Mouse (Mus musculus): ENCODE measurements at regions not wholly inside any gene's neighbourhood (a gene's known extent, or its start where the extent isn't known, plus 50 kb on each side); places are given as distances from the start of the nearest gene placed in this dataset.

GRCm38 (mm10) chr10:111762751-111763528 is 209.5 kb upstream of the Krr1 start:
- Histone ChIP-seq H3K36me3 (ENCODE audit: control insufficient read depth in 1 of 2, insufficient read depth in 2 of 2, low read length in 2 of 2) (no peaks in the 10 kb centered on the region), H3K79me2 (ENCODE audit: control insufficient read depth, insufficient read depth, low read length, poor library complexity) (no peaks in the 10 kb centered on the region), H3K27ac (ENCODE audit: control insufficient read depth, low read depth, low read length) (no peak overlapping the region), H3K27me3 (ENCODE audit: control insufficient read depth in 1 of 2, insufficient read depth in 2 of 2, low read length in 2 of 2) (peaks cover 0 to 2% of the 10 kb centered on the region in 2 experiments; a peak in 1 of 4 replicates), H3K9ac (ENCODE audit: control insufficient read depth, low read depth, low read length, poor library complexity, severe bottlenecking) (no peak overlapping the region), H3K4me3 (ENCODE audit: control insufficient read depth in 1 of 2, insufficient read depth in 1 of 2, low read depth in 2 of 2, low read length in 2 of 2) (no peak overlapping the region), H3K9me3 (replicated peaks; ENCODE audit: insufficient read depth, low read length) (no peaks in the 10 kb centered on the region), H3K4me1 (ENCODE audit: control insufficient read depth in 1 of 2, insufficient read depth in 2 of 2, low read length in 2 of 2) (no peaks in the 10 kb centered on the region)
- no peak for TF ChIP-seq CHD1 (IDR thresholded peaks at IDR 0.05; ENCODE audit: low read depth, low read length)
- no peak for TF ChIP-seq MYB (IDR thresholded peaks at IDR 0.05; ENCODE audit: low read depth, low read length)
- TF ChIP-seq MXI1 (IDR thresholded peaks at IDR 0.05; ENCODE audit: low read depth, low read length), result no peak
- DNase-seq (ENCODE audit: low read depth, low spot score), result no peak

GRCm38 (mm10) chr10:111767011-111767720 is 205.3 kb upstream of the Krr1 start:
- no peak for DNase-seq (ENCODE audit: low read depth, low spot score)
- Histone ChIP-seq H3K9me3 (replicated peaks; ENCODE audit: insufficient read depth, low read length) (no peaks in the 10 kb centered on the region), H3K4me3 (ENCODE audit: control insufficient read depth in 1 of 2, insufficient read depth in 1 of 2, low read depth in 2 of 2, low read length in 2 of 2) (no peak overlapping the region), H3K27ac (ENCODE audit: control insufficient read depth, low read depth, low read length) (no peak overlapping the region), H3K79me2 (ENCODE audit: control insufficient read depth, insufficient read depth, low read length, poor library complexity) (no peaks in the 10 kb centered on the region), H3K27me3 (ENCODE audit: control insufficient read depth in 1 of 2, insufficient read depth in 2 of 2, low read length in 2 of 2) (no peaks in the 10 kb centered on the region), H3K36me3 (ENCODE audit: control insufficient read depth in 1 of 2, insufficient read depth in 2 of 2, low read length in 2 of 2) (no peaks in the 10 kb centered on the region), H3K9ac (ENCODE audit: control insufficient read depth, low read depth, low read length, poor library complexity, severe bottlenecking) (no peak overlapping the region), H3K4me1 (ENCODE audit: control insufficient read depth in 1 of 2, insufficient read depth in 2 of 2, low read length in 2 of 2) (no peaks in the 10 kb centered on the region)
- no peak for TF ChIP-seq TCF12 (IDR thresholded peaks at IDR 0.05; ENCODE audit: low read depth, low read length)
- no peak for TF ChIP-seq ZMIZ1 (IDR thresholded peaks at IDR 0.05; ENCODE audit: low read depth, low read length)
- TF ChIP-seq TAL1 (IDR thresholded peaks at IDR 0.05; ENCODE audit: low read length), result no peak
- TF ChIP-seq ZNF384 (IDR thresholded peaks at IDR 0.05; ENCODE audit: low read depth, low read length), result no peak
- TF ChIP-seq POLR2AphosphoS2 (IDR thresholded peaks at IDR 0.05; ENCODE audit: low read length), result no peak
- no peak for TF ChIP-seq MAX (IDR thresholded peaks at IDR 0.05; ENCODE audit: low read length)
- TF ChIP-seq GATA1 (IDR thresholded peaks at IDR 0.05; ENCODE audit: low read depth, low read length), result no peak
- TF ChIP-seq JUND (IDR thresholded peaks at IDR 0.05; ENCODE audit: low read depth, low read length), result no peak
- no peak for TF ChIP-seq POLR2AphosphoS5 (IDR thresholded peaks at IDR 0.05; ENCODE audit: borderline replicate concordance, low read depth, low read length)
- TF ChIP-seq MYB (IDR thresholded peaks at IDR 0.05; ENCODE audit: low read depth, low read length), result no peak
- TF ChIP-seq MYC (IDR thresholded peaks at IDR 0.05; ENCODE audit: low read depth, low read length), result no peak
- no peak for TF ChIP-seq E2F4 (IDR thresholded peaks at IDR 0.05; ENCODE audit: borderline replicate concordance, low read depth, low read length)
- TF ChIP-seq SMC3 (IDR thresholded peaks at IDR 0.05; ENCODE audit: low read depth, low read length), result no peak
- TF ChIP-seq NELFE (IDR thresholded peaks at IDR 0.05; ENCODE audit: low read depth, low read length), result no peak
- TF ChIP-seq TBP (IDR thresholded peaks at IDR 0.05; ENCODE audit: low read depth, low read length), result no peak
- no peak for TF ChIP-seq SIN3A (IDR thresholded peaks at IDR 0.05; ENCODE audit: low read length)
- TF ChIP-seq MAFK (IDR thresholded peaks at IDR 0.05; ENCODE audit: borderline replicate concordance, low read depth, low read length), result no peak

Measured in MEL (cell line).